Mouse (Mus musculus): ENCODE data around the gene Bpnt1.

Gene Bpnt1

GRCm38 (mm10) chr1:185329851-185330250, 2.1 kb upstream of the Bpnt1 start:
- no peak for DNase-seq (ENCODE audit: extremely low spot score, low spot score)

DNA sequence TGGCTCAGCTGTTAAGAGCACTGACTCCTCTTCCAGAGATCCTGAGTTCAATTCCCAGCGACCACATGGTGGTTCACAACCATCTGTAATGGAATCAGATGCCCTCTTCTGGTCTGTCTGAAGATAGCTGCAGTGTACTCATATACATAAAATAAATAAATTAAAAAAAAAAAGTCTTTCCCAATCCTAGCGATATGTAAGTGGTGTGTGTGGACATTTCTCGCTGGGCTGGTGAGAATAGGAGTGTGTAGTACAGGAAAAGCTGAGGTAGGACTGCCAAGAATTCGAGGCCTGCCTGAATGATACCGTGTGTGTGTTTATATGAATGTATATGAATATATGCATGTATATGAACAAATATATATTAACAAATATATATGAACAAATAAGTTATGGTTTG, 585 bp upstream of the Bpnt1 start:
- no peak for DNase-seq (ENCODE audit: extremely low spot score, low spot score)

- no peak for DNase-seq (ENCODE audit: extremely low spot score, low spot score)
These were observed 1.7 kb downstream of the Bpnt1 start for GRCm38 (mm10) chr1:185333651-185334050.

GRCm38 (mm10) chr1:185334136-185334535, 2.2 kb downstream of the Bpnt1 start:
- DNase-seq (ENCODE audit: extremely low spot score, low spot score): no peak

GRCm38 (mm10) chr1:185335231-185335765, 3.3 kb downstream of the Bpnt1 start:
- no peak for DNase-seq (ENCODE audit: extremely low spot score, low spot score)

- no peak for DNase-seq (ENCODE audit: extremely low spot score, low spot score)
These were observed 4.6 kb downstream of the Bpnt1 start for GRCm38 (mm10) chr1:185336535-185336934.

- DNase-seq (ENCODE audit: extremely low spot score, low spot score): no peak
These were observed 10.5 kb downstream of the Bpnt1 start for GRCm38 (mm10) chr1:185342441-185342840.

DNA sequence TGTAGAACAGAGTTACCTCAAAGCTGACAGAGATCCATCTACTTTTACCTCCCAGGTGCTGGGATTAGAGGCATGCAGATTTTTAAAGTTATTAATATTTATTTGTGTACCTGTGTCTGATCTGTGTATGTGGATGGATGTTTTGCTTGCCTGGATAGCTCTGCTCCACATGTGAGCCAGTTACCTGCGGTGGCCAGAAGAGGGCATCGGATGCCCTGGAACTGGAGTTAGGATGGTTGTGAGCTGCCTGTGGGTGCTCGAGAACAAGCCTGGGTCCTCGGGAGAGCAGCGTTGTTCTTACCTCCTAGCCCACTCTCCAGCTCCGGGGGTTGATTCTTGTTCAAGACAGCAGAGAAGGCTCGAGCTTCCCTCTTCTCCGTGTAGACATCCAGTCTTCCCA, 11.5 kb downstream of the Bpnt1 start:
- no peak for DNase-seq (ENCODE audit: extremely low spot score, low spot score)

DNA sequence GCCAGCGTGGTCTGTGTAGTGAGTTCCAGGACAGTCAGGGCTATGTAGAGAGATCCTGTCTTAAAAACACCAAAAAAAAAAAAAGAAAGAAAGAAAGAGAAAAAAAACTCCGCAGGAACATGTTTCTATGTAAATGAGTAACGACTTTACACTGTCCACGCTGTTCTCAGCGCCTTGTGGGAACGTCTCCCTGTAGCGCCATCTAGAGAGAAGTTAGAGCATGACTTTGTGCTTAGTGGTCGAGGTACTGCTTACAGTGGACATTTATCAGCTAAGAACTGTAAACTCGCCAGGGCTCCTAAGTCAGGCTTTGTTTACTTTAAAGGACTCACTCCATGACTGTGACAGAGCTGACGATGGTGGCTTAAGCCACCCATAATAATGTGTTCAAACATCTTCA, 14.2 kb downstream of the Bpnt1 start:
- no peak for DNase-seq (ENCODE audit: extremely low spot score, low spot score)

DNA sequence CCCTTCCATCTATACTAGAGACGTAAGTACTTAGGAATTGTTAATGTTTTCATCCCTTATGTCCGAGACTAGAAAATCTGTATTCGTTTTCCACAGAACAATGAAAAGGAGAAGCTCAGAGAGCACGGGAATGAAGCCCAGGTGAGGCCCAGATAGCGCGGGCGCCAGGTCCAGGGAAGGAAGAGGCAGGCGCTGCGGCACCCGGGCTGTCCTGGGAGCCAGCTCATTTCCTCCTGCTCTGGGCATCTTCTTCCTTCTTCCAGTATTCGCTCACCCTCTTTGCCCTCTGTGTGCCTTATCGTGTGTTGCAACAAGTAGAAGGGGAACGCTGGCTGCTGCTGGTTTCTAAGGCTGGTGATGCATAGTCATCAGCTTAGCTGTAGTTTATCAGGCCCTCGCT, 17.8 kb downstream of the Bpnt1 start:
- DNase-seq (ENCODE audit: extremely low spot score, low spot score): no peak

- DNase-seq (ENCODE audit: extremely low spot score, low spot score): no peak
These were observed 18.7 kb downstream of the Bpnt1 start for GRCm38 (mm10) chr1:185350611-185351010.

GRCm38 (mm10) chr1:185352151-185352550, 20.2 kb downstream of the Bpnt1 start:
- DNase-seq (ENCODE audit: extremely low spot score, low spot score): no peak

DNA sequence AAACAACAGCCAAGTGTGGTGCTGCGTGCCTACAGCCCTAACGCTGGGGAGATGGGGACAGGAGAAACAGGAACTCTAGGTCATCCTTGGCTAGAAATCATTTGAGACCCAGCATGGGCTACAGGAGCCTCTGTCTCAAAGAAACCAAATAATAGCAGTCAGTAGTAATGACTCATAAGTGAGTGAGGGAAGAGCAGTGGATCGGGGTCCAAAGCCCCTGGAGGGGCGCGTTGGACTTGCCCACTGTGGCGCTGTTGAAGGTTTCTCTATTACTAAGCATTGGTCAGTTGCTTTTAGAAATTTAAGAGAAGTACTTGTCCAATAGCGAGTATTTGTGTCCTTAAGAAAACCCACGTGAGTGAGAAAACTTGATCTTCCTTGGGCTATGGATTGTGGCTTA, 21.4 kb downstream of the Bpnt1 start:
- no peak for DNase-seq (ENCODE audit: extremely low spot score, low spot score)

DNA sequence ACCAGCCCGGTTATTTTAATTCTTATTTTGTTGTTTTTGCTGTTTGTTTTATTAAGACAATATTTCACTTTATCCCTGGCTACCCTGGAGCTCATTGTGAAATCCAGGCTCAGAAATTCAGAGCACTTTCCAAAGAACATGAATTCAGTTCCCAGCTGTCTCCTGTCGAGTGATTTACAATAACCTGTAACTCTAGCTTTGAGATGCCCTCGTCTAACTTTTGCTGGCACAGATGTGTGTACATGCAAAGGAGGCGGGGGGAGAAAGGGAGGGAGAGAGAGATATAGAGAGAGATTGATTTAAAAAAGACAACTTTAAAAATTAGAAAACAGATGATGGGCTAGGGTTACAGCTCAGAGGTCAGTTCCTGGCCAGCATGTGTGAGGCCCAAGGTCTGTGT, 22.8 kb downstream of the Bpnt1 start:
- DNase-seq (ENCODE audit: extremely low spot score, low spot score): no peak

DNA sequence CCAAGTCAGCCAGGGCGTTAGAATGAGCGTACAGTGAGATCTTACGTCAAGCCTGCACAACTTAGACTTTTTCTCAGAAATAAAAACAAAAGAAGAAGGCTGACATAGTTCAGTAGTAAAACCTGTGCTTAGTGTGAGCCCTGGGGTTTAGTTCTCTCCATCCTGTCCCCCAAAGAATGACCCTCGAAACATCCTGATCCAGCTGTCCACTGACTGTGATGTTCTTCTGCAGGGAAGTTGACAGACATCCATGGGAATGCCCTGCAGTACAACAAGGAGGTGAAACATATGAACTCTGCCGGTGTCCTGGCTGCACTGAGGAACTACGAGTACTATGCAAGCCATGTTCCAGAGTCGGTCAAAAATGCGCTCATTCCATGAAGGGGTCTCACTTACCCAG, 24.3 kb downstream of the Bpnt1 start:
- DNase-seq (ENCODE audit: extremely low spot score, low spot score): no peak

GRCm38 (mm10) chr1:185358211-185358610, 26.3 kb downstream of the Bpnt1 start:
- DNase-seq (ENCODE audit: extremely low spot score, low spot score): no peak

GRCm38 (mm10) chr1:185362677-185363520, 30.9 kb downstream of the Bpnt1 start, which contains the start of gene Eprs:
Gene Eprs (plus strand): TSS chr1:185363044.
- peak; percentile 99 for DNase-seq (ENCODE audit: extremely low spot score, low spot score)

GRCm38 (mm10) chr1:185363526-185364182, 31.7 kb downstream of the Bpnt1 start:
- DNase-seq (ENCODE audit: extremely low spot score, low spot score): peak; percentile 62

- DNase-seq (ENCODE audit: extremely low spot score, low spot score): no peak
These were observed 32.2 kb downstream of the Bpnt1 start for GRCm38 (mm10) chr1:185364183-185364540.

DNA sequence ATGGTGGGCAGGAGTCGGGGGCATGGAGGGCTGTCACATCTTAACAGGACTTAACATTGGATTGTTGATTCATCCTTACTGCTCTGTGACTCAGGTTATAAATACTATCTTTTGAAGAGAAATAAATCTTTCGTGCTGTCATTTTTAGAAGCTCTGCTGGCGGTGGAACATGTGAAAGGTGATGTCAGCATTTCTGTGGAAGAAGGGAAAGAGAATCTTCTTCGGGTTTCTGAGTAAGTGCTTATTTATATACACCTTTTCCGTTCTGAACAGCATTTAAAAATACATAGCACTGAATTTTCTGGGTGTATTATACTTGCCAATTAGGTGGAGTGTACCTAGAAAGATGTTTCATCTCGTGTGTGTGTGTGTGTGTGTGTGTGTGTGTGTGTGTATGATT, 35.4 kb downstream of the Bpnt1 start:
- DNase-seq (ENCODE audit: extremely low spot score, low spot score): no peak

DNA sequence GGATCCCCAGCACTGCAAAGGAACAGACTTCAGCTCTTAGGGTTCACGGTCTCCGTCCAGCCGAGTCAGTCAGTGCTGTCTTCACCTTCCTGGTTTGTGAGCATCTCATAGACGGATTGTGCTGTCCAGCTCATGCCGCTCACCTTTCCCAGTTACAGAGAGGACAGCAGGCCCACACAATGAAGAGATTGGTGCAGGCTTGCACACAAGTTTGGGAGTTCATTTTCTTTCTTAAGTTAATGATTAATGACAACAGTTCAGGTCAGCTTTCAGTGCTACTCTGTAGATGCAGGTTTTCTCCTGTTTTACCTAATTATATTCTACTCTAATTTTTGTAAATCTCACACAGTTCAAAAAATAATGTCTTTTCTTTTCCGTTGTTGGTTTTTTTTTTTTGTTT, 38.0 kb downstream of the Bpnt1 start:
- no peak for DNase-seq (ENCODE audit: extremely low spot score, low spot score)

- no peak for DNase-seq (ENCODE audit: extremely low spot score, low spot score)
These were observed 44.4 kb downstream of the Bpnt1 start for GRCm38 (mm10) chr1:185376390-185376789.

DNA sequence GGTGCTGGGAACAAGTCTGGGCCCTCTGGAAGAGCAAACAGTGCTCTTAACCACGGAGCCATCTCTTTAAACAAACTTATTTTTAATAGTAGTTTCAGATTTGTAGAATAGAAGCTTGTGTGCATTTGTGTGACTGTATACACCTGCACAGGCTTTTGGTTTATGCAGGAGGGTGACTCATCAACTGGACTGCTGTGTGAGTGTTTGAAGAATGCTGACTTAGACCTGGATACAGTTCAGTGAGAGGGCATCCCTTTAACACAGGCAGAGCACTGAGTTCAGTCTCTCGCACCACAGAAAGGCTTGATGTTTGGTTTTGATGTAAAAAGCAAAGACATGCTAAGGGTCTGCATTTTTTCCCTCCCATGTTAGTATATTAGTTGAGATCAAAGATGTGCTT, 45.5 kb downstream of the Bpnt1 start:
- no peak for DNase-seq (ENCODE audit: extremely low spot score, low spot score)
